Mouse (Mus musculus): Measurements from ENCODE around the gene Gm6899. TPM values are rescaled to one million over a fixed set of nuclear protein-coding genes. Genes with fewer than 3 reads are reported as not detected.

Gene Gm6899
- total RNA-seq, 2 experiments from 2014 or later = not detected

GRCm38 (mm10) chr11:26640314-26640785, 47.3 kb downstream of the Gm6899 start:
- intact Hi-C loops (cut with DNase I) = no loop called here
- no peak for DNase-seq

- intact Hi-C loops (cut with DNase I) = no loop called here
These were observed 49.1 kb downstream of the Gm6899 start for GRCm38 (mm10) chr11:26642141-26642540.

More at GRCm38 (mm10) chr11:26642141-26642540, 49.1 kb downstream of the Gm6899 start:
- DNase-seq = no peak

Other genes starting within 250 kb of the Gm6899 start
- 1 to 10 TPM; 8.5 to 9.1 TPM for gene Fancl, start 207.1 kb upstream of the Gm6899 start, total RNA-seq (2021)
- 1 to 10 TPM; 6.7 to 9.2 TPM for gene Vrk2, start 758 bp downstream of the Gm6899 start, total RNA-seq (2021)

Measured in heart, postnatal 14 days (tissue).